Mouse (Mus musculus) embryonic stem cell, embryonic (primary cell): ENCODE data around the gene Vezf1.

Experiments used
- CTCF ChIA-PET, 4 experiments: fragments of 300-600 bp in 2 of 4; fragments of 350-600 bp in 2 of 4; sonication (Branson Sonifier 250); formaldehyde crosslinking; loops; one replicate each; lab custom pipeline; 2022; ENCODE audit warnings: inconsistent platforms in 2 of 4; lab: Charles Lee
- POLR2A ChIA-PET, 4 experiments: fragments of 300-600 bp in 2 of 4; fragments of 350-600 bp in 2 of 4; sonication (Branson Sonifier 250); formaldehyde crosslinking; loops; one replicate each; lab custom pipeline; 2022; ENCODE audit warnings: antibody characterized with exemption in 4 of 4, inconsistent platforms in 1 of 4; lab: Charles Lee

The Vezf1 gene

GRCm38 (mm10) chr11:88100170-88100569 is 32.1 kb downstream of the Vezf1 start:
- ChIA-PET POLR2A (interaction anchor here (0.5 to 3.9 kb wide), 48 partner anchors 8 to 497 kb away, joined by 3 to 22 read pairs (median 4); partner anchors contain the start of gene Srsf1 (in 2 of the 4)), CTCF (interaction anchor here in 3 of 4 experiments (0.6 to 1.9 kb wide), 8 partner anchors 12 to 96 kb away, joined by 3 to 11 read pairs (median 4); no protein-coding TSS in a partner anchor)

- ChIA-PET CTCF (interaction anchor here in 2 of 4 experiments (0.6 kb wide), 2 partner anchors 62 to 538 kb away, joined by 5 to 9 read pairs; no protein-coding TSS in a partner anchor), POLR2A (interaction anchor here (0.6 to 1.9 kb wide), 12 partner anchors 9 to 508 kb away, joined by 3 to 6 read pairs (median 4); partner anchors contain the start of gene Supt4a (in 1 of the 4))
Observed at GRCm38 (mm10) chr11:88103214-88103941, 35.3 kb downstream of the Vezf1 start.

- CTCF ChIA-PET: interaction anchor here (0.6 to 2.3 kb wide), 5 partner anchors 50 to 884 kb away, joined by 4 to 8 read pairs (median 5); no protein-coding TSS in a partner anchor
- POLR2A ChIA-PET: interaction anchor here in 3 of 4 experiments (0.5 to 1.6 kb wide), 12 partner anchors 12 to 683 kb away, joined by 3 to 9 read pairs (median 3); partner anchors contain the start of gene Srsf1 (in 2 of the 3)
Observed at GRCm38 (mm10) chr11:88105494-88106291, 37.6 kb downstream of the Vezf1 start.

- POLR2A ChIA-PET: interaction anchor here in 3 of 4 experiments (0.5 to 1.6 kb wide), 7 partner anchors 12 to 683 kb away, joined by 3 read pairs; partner anchors contain the start of gene Srsf1 (in 1 of the 3)
- CTCF ChIA-PET: interaction anchor here in 2 of 4 experiments (0.6 to 2.3 kb wide), 2 partner anchors 49 to 56 kb away, joined by 5 to 8 read pairs; no protein-coding TSS in a partner anchor
Observed at GRCm38 (mm10) chr11:88106292-88106554, 38.1 kb downstream of the Vezf1 start.

- CTCF ChIA-PET: interaction anchor here in 1 of 4 experiments (0.6 to 2.3 kb wide), 2 partner anchors 50 to 55 kb away, joined by 6 to 8 read pairs; no protein-coding TSS in a partner anchor
Observed at GRCm38 (mm10) chr11:88107365-88107764, 39.3 kb downstream of the Vezf1 start.

GRCm38 (mm10) chr11:88110031-88110594 is 42.0 kb downstream of the Vezf1 start:
- POLR2A ChIA-PET: interaction anchor here in 2 of 4 experiments (0.6 to 2.6 kb wide), 3 partner anchors 9 to 25 kb away, joined by 3 to 12 read pairs (median 3); no protein-coding TSS in a partner anchor
- CTCF ChIA-PET: interaction anchor here in 1 of 4 experiments (0.8 kb wide), 1 partner anchor 86 kb away, joined by 3 read pairs; no protein-coding TSS in a partner anchor

More at GRCm38 (mm10) chr11:88107365-88107764, 39.3 kb downstream of the Vezf1 start:
- POLR2A ChIA-PET: interaction anchor here in 3 of 4 experiments (0.6 to 1.5 kb wide), 7 partner anchors 9 to 177 kb away, joined by 3 to 7 read pairs (median 3); no protein-coding TSS in a partner anchor

GRCm38 (mm10) chr11:88112078-88112477 is 44.0 kb downstream of the Vezf1 start:
- ChIA-PET CTCF (interaction anchor here (0.6 to 1.5 kb wide), 10 partner anchors 10 to 162 kb away, joined by 3 to 6 read pairs (median 3); no protein-coding TSS in a partner anchor), POLR2A (interaction anchor here (0.6 to 2.8 kb wide), 25 partner anchors 8 to 693 kb away, joined by 3 to 12 read pairs (median 3); no protein-coding TSS in a partner anchor)

- ChIA-PET POLR2A (interaction anchor here (0.6 to 2.8 kb wide), 14 partner anchors 9 to 59 kb away, joined by 3 to 12 read pairs (median 4); no protein-coding TSS in a partner anchor), CTCF (interaction anchor here in 2 of 4 experiments (0.6 to 1.2 kb wide), 4 partner anchors 12 to 186 kb away, joined by 3 to 5 read pairs (median 4); no protein-coding TSS in a partner anchor)
Observed at GRCm38 (mm10) chr11:88112677-88113333, 44.7 kb downstream of the Vezf1 start.

- CTCF ChIA-PET: interaction anchor here in 2 of 4 experiments (0.7 to 0.9 kb wide), 2 partner anchors 9 to 65 kb away, joined by 3 to 4 read pairs; no protein-coding TSS in a partner anchor
Observed at GRCm38 (mm10) chr11:88113543-88114271, 45.6 kb downstream of the Vezf1 start.

GRCm38 (mm10) chr11:88114871-88115301 is 46.8 kb downstream of the Vezf1 start:
- CTCF ChIA-PET: interaction anchor here (0.6 to 1.0 kb wide), 7 partner anchors 47 to 322 kb away, joined by 3 to 6 read pairs (median 4); partner anchors contain the start of gene Mpo (in 1 of the 4)
- POLR2A ChIA-PET: interaction anchor here in 3 of 4 experiments (0.7 to 1.3 kb wide), 5 partner anchors 15 to 161 kb away, joined by 3 to 4 read pairs (median 3); partner anchors contain the start of gene Cuedc1 (in 1 of the 3)

More at GRCm38 (mm10) chr11:88113543-88114271, 45.6 kb downstream of the Vezf1 start:
- POLR2A ChIA-PET: interaction anchor here in 2 of 4 experiments (0.7 to 2.8 kb wide), 6 partner anchors 10 to 57 kb away, joined by 3 to 8 read pairs (median 4); no protein-coding TSS in a partner anchor

GRCm38 (mm10) chr11:88116568-88116967 is 48.5 kb downstream of the Vezf1 start:
- POLR2A ChIA-PET: interaction anchor here in 1 of 4 experiments (0.9 to 1.2 kb wide), 3 partner anchors 9 to 45 kb away, joined by 3 to 4 read pairs (median 4); no protein-coding TSS in a partner anchor
- CTCF ChIA-PET: interaction anchor here in 1 of 4 experiments (0.6 kb wide), 1 partner anchor 42 kb away, joined by 3 read pairs; no protein-coding TSS in a partner anchor

GRCm38 (mm10) chr11:88117356-88118090 is 49.4 kb downstream of the Vezf1 start:
- CTCF ChIA-PET: interaction anchor here in 1 of 4 experiments (0.6 kb wide), 1 partner anchor 139 kb away, joined by 3 read pairs; no protein-coding TSS in a partner anchor
- POLR2A ChIA-PET: interaction anchor here in 3 of 4 experiments (0.6 to 2.2 kb wide), 11 partner anchors 8 to 111 kb away, joined by 3 to 10 read pairs (median 4); no protein-coding TSS in a partner anchor

GRCm38 (mm10) chr11:88118091-88118440 is 50.0 kb downstream of the Vezf1 start:
- ChIA-PET POLR2A (interaction anchor here in 3 of 4 experiments (0.6 to 2.5 kb wide), 15 partner anchors 10 to 818 kb away, joined by 3 to 10 read pairs (median 5); no protein-coding TSS in a partner anchor), CTCF (interaction anchor here in 1 of 4 experiments (0.6 kb wide), 1 partner anchor 140 kb away, joined by 3 read pairs; no protein-coding TSS in a partner anchor)

GRCm38 (mm10) chr11:88118817-88119642 is 51.0 kb downstream of the Vezf1 start:
- ChIA-PET POLR2A (interaction anchor here (0.5 to 2.5 kb wide), 27 partner anchors 8 to 819 kb away, joined by 3 to 10 read pairs (median 4); partner anchors contain the start of gene Srsf1 (in 1 of the 4)), CTCF (interaction anchor here in 2 of 4 experiments (0.7 to 1.4 kb wide), 3 partner anchors 10 to 98 kb away, joined by 3 to 10 read pairs (median 3); no protein-coding TSS in a partner anchor)
